Mouse (Mus musculus): ENCODE measurements at regions not wholly inside any gene's neighbourhood (a gene's known extent, or its start where the extent isn't known, plus 50 kb on each side); places are given as distances from the start of the nearest gene placed in this dataset.

- no peak for TF ChIP-seq MAFK (IDR thresholded peaks at IDR 0.05; ENCODE audit: insufficient read depth, low read depth, low read length)
- no peak for TF ChIP-seq CHD2 (IDR thresholded peaks at IDR 0.05; ENCODE audit: low read depth, low read length)
- no peak for TF ChIP-seq ZNF384 (IDR thresholded peaks at IDR 0.05; ENCODE audit: low read depth, low read length)
Measured at GRCm38 (mm10) chr1:75642496-75642895, 96.4 kb downstream of the Slc4a3 start.

Data from ES-E14 (cell line).